Mouse (Mus musculus): ENCODE measurements around the gene Vps26c. TPM values are rescaled to one million over a fixed set of nuclear protein-coding genes. Genes with fewer than 3 reads are reported as not detected.
"Not testable (repeated sequence)": the region's sequence is repeated elsewhere in the genome, so short reads cannot be mapped to it uniquely, and the experiment has no call there.

Gene Vps26c
- polyA plus RNA-seq, 1 experiment, result 40.7 TPM

GRCm38 (mm10) chr16:94468391-94468790 lies 58.2 kb downstream of the Vps26c start:
- H3K4me3 ChIP-seq (replicated peaks; ENCODE audit: extremely low read depth, low read depth, low read length), result no peak overlapping the region

DNA sequence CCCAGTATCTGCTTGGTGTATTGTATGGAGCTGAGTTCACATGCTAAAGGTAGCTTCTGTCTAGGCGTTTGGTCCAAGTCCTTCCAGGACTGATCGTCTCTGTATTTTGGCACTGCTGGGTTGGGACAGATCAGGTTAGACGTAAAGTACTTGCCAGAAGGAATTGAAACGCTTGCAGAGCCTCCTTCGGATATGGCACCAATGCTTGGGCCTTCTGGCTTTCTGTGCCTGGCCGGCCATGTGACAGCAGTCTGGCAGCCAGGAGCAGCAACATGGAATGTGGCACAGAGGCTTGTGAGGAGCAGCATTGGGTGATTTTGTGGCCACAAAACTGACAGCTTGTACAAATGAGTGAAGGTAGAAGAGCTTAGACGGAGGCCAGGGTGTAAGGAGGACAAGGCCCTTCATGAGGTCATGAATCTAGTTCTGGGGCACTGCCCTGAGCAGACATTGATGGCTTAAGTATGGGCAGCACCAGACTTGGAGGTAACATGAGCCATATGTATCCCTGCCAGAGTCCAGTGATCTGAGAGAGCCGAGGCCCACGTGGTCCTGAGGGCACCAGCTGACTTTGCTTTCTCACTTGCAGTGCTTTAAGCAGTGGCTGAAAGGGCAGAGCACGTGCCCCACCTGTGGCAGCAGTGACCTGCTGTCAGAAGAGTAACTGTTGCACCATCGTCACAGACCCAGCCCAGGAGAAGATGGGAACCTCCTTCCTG lies 59.1 kb downstream of the Vps26c start:
- Histone ChIP-seq H3K4me3 (replicated peaks; ENCODE audit: extremely low read depth, low read depth, low read length) (no peak overlapping the region), H3K4me1 (ENCODE audit: control insufficient read depth, insufficient read depth, low read length) (peaks cover 6% of the 10 kb centered on the region)
- TF ChIP-seq POLR2A (IDR thresholded peaks at IDR 0.05; ENCODE audit: borderline replicate concordance, extremely low read depth, low read depth, low read length), result no peak
- WGBS, result 75% methylated on average over 11 of the region's 11 CpGs
- DNase-seq, result no peak

More at GRCm38 (mm10) chr16:94468391-94468790, 58.2 kb downstream of the Vps26c start:
- peaks cover 12% of the 10 kb centered on the region for H3K4me1 ChIP-seq (ENCODE audit: control insufficient read depth, insufficient read depth, low read length)
- no peak for DNase-seq
- 88% methylated on average over 2 of the region's 2 CpGs for WGBS
- TF ChIP-seq POLR2A (IDR thresholded peaks at IDR 0.05; ENCODE audit: borderline replicate concordance, extremely low read depth, low read depth, low read length) (no peak), CTCF (IDR thresholded peaks at IDR 0.05; ENCODE audit: insufficient read depth, low read length) (no peak)

DNA sequence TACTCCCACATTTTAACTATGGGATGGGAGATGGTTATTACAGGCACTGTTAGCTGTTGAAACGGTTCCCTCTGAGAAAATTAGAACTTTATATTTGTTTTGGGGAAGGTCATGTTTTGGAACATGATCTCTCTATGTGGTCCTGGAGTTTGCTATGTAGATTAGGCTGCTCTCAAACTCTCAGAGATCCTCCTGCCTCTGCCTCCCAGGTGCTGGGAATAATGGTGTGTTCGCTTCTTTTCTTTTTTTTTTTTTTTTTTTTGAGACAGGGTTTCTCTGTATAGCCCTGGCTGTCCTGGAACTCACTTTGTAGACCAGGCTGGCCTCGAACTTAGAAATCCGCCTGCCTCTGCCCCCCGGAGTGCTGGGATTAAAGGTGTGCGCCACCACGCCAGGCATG lies 60.3 kb downstream of the Vps26c start:
- WGBS, result 95% methylated on average over 7 of the region's 7 CpGs

GRCm38 (mm10) chr16:94465900-94466299 lies 60.7 kb downstream of the Vps26c start:
- DNase-seq, result no peak
- no peaks in the 10 kb centered on the region for H3K4me1 ChIP-seq (ENCODE audit: control insufficient read depth, insufficient read depth, low read length)
- 74% methylated on average over 4 of the region's 4 CpGs for WGBS
- no peak overlapping the region for H3K4me3 ChIP-seq (replicated peaks; ENCODE audit: extremely low read depth, low read depth, low read length)
- no peak for TF ChIP-seq CTCF (IDR thresholded peaks at IDR 0.05; ENCODE audit: insufficient read depth, low read length)
- no peak for TF ChIP-seq POLR2A (IDR thresholded peaks at IDR 0.05; ENCODE audit: borderline replicate concordance, extremely low read depth, low read depth, low read length)

More for the DNA sequence above, 60.3 kb downstream of the Vps26c start:
- not testable (repeated sequence) for H3K4me1 ChIP-seq (ENCODE audit: control insufficient read depth, insufficient read depth, low read length); H3K4me3 ChIP-seq (replicated peaks; ENCODE audit: extremely low read depth, low read depth, low read length); DNase-seq

DNA sequence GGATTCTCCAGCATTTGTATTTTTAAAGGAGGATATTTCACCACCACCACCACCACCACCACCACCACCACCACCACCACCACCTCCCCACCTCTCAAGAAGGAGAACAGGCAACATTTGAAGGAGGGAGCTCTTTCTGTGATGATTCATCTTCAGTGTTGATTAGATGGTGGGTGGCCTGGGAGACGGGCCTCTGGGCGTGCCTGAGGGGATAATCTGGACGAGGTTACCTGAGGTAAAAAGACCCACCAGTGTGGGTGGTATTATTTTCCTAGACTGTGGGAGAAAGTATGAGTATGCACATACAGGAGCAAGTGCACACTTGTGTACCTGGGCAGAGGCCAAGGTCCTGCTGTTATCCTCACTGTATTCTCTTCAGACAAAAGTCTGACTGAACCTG lies 62.6 kb downstream of the Vps26c start:
- no peak overlapping the region for H3K4me3 ChIP-seq (replicated peaks; ENCODE audit: extremely low read depth, low read depth, low read length)
- no peak for DNase-seq
- 78% methylated on average over 3 of the region's 3 CpGs for WGBS
- no peaks in the 10 kb centered on the region for H3K4me1 ChIP-seq (ENCODE audit: control insufficient read depth, insufficient read depth, low read length)
- TF ChIP-seq POLR2A (IDR thresholded peaks at IDR 0.05; ENCODE audit: borderline replicate concordance, extremely low read depth, low read depth, low read length) (no peak), CTCF (IDR thresholded peaks at IDR 0.05; ENCODE audit: insufficient read depth, low read length) (no peak)

GRCm38 (mm10) chr16:94454146-94454545 lies 72.5 kb downstream of the Vps26c start:
- no peak overlapping the region for H3K4me3 ChIP-seq (replicated peaks; ENCODE audit: extremely low read depth, low read depth, low read length)
- DNase-seq, result no peak
- 45% methylated on average over 4 of the region's 4 CpGs for WGBS
- H3K4me1 ChIP-seq (ENCODE audit: control insufficient read depth, insufficient read depth, low read length), result peaks cover 11% of the 10 kb centered on the region
- no peak for TF ChIP-seq POLR2A (IDR thresholded peaks at IDR 0.05; ENCODE audit: borderline replicate concordance, extremely low read depth, low read depth, low read length)
- no peak for TF ChIP-seq CTCF (IDR thresholded peaks at IDR 0.05; ENCODE audit: insufficient read depth, low read length)

DNA sequence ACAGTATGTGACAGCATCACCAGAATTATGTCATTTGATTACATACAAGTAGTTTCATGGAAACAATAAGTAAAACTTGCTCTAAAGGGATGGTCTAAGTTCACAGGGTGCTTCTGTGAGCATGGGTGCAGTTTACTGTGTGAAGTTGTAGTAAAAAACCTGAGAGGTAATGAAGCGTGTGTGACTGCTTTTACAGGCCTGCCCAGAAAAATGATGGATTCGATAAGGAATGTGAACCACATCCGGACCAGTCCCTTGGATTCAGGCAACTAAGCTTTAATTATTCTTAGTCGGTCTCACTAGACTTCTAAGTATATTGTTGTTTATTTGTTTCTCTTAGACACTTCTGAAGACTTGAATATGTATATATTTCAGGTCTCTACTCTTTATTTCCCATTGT lies 73.9 kb downstream of the Vps26c start:
- Histone ChIP-seq H3K4me1 (ENCODE audit: control insufficient read depth, insufficient read depth, low read length) (peaks cover 11% of the 10 kb centered on the region), H3K4me3 (replicated peaks; ENCODE audit: extremely low read depth, low read depth, low read length) (no peak overlapping the region)
- no peak for DNase-seq
- TF ChIP-seq CTCF (IDR thresholded peaks at IDR 0.05; ENCODE audit: insufficient read depth, low read length) (no peak), POLR2A (IDR thresholded peaks at IDR 0.05; ENCODE audit: borderline replicate concordance, extremely low read depth, low read depth, low read length) (no peak)
- 61% methylated on average over 4 of the region's 4 CpGs for WGBS

DNA sequence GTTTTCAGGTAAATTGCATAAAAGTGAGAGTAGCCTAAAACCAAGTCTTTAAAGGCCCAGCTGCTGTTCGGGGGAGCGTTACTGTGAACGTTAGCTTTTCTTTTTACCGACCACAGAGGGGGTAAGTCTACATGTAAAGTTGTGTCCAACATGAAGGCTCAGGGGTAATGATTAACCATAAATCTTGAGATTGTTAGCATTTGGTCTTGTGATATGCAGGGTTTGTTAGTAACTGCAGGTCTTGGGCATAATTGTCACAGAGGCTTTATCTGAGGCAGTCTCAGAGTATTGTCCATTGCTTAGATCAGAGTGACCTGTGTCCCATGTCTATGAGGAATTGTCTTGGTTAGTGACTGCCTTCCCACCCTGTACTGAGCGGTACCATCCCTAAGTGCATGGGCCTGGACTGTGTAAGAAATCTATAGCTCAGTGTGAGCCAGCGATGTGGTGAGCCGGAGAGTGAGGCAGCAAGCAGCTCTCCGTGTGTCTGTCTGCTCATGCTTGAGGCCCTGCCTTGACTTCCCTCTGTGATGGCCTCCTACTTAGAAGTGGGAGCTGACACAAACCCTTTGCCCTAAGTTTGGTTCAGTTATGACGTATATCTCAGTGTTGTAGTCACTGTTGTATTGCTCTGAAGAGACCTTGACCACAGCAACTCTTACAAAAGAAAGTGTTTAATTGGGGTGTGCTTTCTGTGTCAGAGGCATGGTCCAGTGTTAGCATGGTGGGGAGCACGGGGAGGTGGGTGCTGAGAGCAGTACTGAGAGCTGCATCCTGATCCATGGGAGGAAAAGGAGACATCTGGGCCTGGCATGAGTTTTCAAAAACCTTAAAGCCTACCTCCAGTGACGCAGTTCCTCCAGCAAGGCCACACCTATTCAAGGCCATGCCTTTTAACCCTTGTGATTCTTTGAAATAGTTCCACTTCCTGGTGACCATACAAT lies 74.8 kb downstream of the Vps26c start:
- H3K4me3 ChIP-seq (replicated peaks; ENCODE audit: extremely low read depth, low read depth, low read length), result no peak overlapping the region
- no peak for DNase-seq
- 80% methylated on average over 11 of the region's 11 CpGs for WGBS
- no peak for TF ChIP-seq POLR2A (IDR thresholded peaks at IDR 0.05; ENCODE audit: borderline replicate concordance, extremely low read depth, low read depth, low read length)
- peaks cover 11% of the 10 kb centered on the region for H3K4me1 ChIP-seq (ENCODE audit: control insufficient read depth, insufficient read depth, low read length)

GRCm38 (mm10) chr16:94449632-94450031 lies 77.0 kb downstream of the Vps26c start:
- Histone ChIP-seq H3K4me3 (replicated peaks; ENCODE audit: extremely low read depth, low read depth, low read length) (no peak overlapping the region), H3K4me1 (ENCODE audit: control insufficient read depth, insufficient read depth, low read length) (peaks cover 11% of the 10 kb centered on the region)
- no peak for TF ChIP-seq CTCF (IDR thresholded peaks at IDR 0.05; ENCODE audit: insufficient read depth, low read length)
- TF ChIP-seq POLR2A (IDR thresholded peaks at IDR 0.05; ENCODE audit: borderline replicate concordance, extremely low read depth, low read depth, low read length), result no peak
- 77% methylated on average over 7 of the region's 7 CpGs for WGBS
- DNase-seq, result no peak

DNA sequence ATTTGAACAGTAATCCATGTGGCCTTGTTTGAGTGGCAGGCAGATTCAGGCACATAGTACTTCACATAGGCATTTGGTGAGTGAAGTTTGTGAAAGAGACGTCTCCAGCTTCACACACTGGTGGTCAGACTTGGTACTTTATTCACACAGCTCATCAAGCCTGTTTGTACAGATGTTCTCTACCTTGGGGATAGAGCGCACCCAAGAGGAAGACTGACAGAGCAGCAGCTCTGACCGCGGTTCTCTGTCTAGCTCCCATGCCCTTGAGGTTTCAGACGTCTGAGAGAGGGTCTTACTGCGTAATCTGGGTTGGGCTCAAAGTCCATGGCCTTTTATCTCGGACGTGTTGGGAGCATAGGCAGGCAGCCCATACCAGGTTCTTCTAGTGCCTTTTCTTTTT lies 77.5 kb downstream of the Vps26c start:
- no peak for DNase-seq
- 75% methylated on average over 8 of the region's 8 CpGs for WGBS
- Histone ChIP-seq H3K4me1 (ENCODE audit: control insufficient read depth, insufficient read depth, low read length) (peaks cover 9% of the 10 kb centered on the region), H3K4me3 (replicated peaks; ENCODE audit: extremely low read depth, low read depth, low read length) (no peak overlapping the region)
- TF ChIP-seq CTCF (IDR thresholded peaks at IDR 0.05; ENCODE audit: insufficient read depth, low read length) (peak; percentile 24; the same call in 1 of the 2 replicates), POLR2A (IDR thresholded peaks at IDR 0.05; ENCODE audit: borderline replicate concordance, extremely low read depth, low read depth, low read length) (no peak)

Other genes with a start within 250 kb of the Vps26c start
- 8.9 and 9.5 TPM in 2 replicates for gene Hlcs, start 213.3 kb downstream of the Vps26c start, polyA plus RNA-seq (2012; rRNA removed)
- gene Ripply3, start 198.4 kb downstream of the Vps26c start, polyA plus RNA-seq (2012; rRNA removed), result 34.6 and 38.6 TPM in 2 replicates
- 25.9 and 26.5 TPM in 2 replicates for gene Ttc3, start 156.2 kb downstream of the Vps26c start, polyA plus RNA-seq (2012; rRNA removed)
- gene Pigp, start 155.0 kb downstream of the Vps26c start, polyA plus RNA-seq (2012; rRNA removed), result 20.6 and 23.8 TPM in 2 replicates
- 26.1 and 32.4 TPM in 2 replicates for gene Dyrk1a, start 43.2 kb upstream of the Vps26c start, polyA plus RNA-seq (2012; rRNA removed)